Mouse (Mus musculus) T-helper 1 cell (primary cell): Measurements from ENCODE around the gene Vmn2r45.
"Not testable (repeated sequence)": the region's sequence is repeated elsewhere in the genome, so short reads cannot be mapped to it uniquely, and the experiment has no call there.

Source experiments
- in situ Hi-C: fragments of 300-600 bp; cut with MboI, MseI; formaldehyde crosslinking; loops from one replicate; pipeline ENCODE4 v1.15.1; 2025; ENCODE audit warnings: high pct_unique_total_duplicates

Gene Vmn2r45

DNA sequence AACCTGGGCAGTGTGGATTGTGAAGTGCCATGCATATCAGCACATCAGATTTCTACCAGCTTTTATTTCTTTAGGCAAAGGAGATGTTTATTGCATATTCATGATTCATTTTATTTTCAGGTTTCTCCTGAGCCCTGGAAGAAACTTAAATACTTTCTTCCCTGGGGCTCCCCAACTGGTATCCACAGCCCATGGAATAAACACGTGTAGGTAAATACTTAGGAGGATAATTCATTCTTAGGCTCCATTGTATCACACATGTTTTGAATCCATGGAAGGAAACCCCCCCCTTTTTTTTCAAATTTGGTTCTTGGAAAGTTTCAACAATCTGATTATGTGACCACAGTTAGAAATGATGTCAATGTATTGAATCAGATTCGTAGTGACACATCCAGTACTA, at the start of gene Vmn2r45:
Gene Vmn2r45, minus strand, starts transcription at position 101 of the 400 bp plus-strand sequence.
- in situ Hi-C loops = not testable (repeated sequence)
